Mouse (Mus musculus) layer of hippocampus, adult 2 months (tissue): ENCODE results near the gene Cnpy3. TPM values are rescaled to one million over a fixed set of nuclear protein-coding genes. Genes with fewer than 3 reads are reported as not detected.
A peak's percentile ranks its signal among the peaks of the same experiment; 100 is the strongest.

Experiments used
- DNase-seq, 2 experiments: peaks; one replicate each; pipeline ENCODE4 v3.0.0; 2022; ENCODE audit warnings: low spot score in 2 of 2
- H3K27ac ChIP-seq: fragments of 200-600 bp; 2 replicates; pipeline ENCODE4 v1.8.1; 2022
- H3K4me3 ChIP-seq: fragments of 200-600 bp; 2 replicates; pipeline ENCODE4 v1.8.1; 2022; ENCODE audit warnings: mild to moderate bottlenecking
- CTCF ChIP-seq: fragments of 200-600 bp; conservative IDR thresholded peaks from 2 replicates; pipeline ENCODE4 v1.8.1; 2022; ENCODE audit warnings: antibody characterized with exemption, mild to moderate bottlenecking, moderate library complexity
- total RNA-seq, 2 experiments: library from RNA; stranded (reverse); gene quantifications; 2 replicates each; pipeline ENCODE4 v1.2.3; 2021

Gene Cnpy3
- total RNA-seq, 2 experiments from 2014 or later = 67.9 to 72.4 TPM

DNA sequence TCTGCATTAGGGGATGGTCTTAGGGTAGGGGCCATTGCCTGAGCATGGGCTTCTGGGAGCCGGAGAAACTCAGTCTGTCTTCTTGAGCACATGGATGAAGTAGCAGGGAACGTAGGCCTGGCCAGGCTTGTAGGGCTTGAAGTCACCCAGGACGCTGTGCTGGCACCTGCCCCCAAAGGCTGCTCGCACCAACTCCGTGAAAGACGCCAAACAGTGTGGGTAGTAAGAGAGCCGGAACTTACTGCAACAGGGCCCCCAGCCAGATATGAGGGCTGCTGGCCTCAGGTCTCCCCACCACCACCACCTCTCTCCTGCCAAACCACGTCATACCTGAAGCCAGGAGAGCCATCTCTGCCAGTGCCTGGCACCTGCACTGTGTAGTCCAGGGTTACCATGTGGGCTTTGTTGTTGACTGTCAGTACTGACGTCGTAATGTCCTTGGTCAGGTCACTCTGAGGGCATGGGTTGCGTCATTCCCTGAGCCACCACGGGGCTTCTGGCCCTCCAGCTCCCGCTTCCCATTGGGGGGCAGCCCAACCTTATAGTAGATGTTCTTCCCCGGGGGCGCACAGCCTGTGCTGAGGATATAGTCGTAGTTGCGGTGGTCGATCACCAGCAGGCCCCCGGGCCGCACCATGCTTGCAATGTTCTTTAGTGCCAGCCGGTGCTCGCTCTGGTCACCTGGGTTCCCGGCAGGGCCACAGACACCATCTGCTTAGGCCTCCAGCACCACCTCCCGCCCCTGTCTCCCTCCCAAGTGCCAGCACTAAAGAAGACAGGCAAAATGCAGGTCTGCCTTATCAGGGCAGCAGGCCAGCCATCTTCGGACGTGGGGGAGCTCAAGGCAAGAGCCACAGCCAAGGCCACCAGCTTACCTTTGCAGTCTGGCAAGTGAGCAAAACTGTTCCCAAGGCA, 26.0 kb downstream of the Cnpy3 start:
- no peak overlapping the region for H3K27ac ChIP-seq
- no peak overlapping the region for H3K4me3 ChIP-seq
- TF ChIP-seq CTCF = no peak; the same call in 1 of the 2 replicates
- no peak for DNase-seq

DNA sequence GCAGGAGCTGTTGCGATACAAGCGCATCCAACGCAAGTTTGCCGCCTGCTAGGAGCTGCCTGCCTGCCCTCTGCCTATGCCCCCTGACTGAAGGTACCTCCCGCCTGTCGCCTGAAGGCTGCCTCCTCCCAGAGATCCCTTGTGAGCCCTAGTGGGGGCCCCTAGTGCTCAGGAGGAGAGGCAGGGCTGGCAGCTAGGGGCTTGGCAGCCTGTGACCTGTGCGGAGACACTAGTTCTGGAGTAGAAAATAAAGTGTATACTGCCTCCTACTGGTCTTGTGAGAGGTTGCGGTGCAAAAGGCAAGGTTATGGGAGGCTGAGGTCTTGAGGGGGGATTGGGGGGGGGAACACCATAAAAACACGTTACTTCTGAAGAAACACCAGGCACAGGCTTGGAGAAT, 26.7 kb downstream of the Cnpy3 start:
- TF ChIP-seq CTCF = peak; percentile 71
- H3K27ac ChIP-seq = no peak overlapping the region
- no peak for DNase-seq
- H3K4me3 ChIP-seq = no peak overlapping the region

DNA sequence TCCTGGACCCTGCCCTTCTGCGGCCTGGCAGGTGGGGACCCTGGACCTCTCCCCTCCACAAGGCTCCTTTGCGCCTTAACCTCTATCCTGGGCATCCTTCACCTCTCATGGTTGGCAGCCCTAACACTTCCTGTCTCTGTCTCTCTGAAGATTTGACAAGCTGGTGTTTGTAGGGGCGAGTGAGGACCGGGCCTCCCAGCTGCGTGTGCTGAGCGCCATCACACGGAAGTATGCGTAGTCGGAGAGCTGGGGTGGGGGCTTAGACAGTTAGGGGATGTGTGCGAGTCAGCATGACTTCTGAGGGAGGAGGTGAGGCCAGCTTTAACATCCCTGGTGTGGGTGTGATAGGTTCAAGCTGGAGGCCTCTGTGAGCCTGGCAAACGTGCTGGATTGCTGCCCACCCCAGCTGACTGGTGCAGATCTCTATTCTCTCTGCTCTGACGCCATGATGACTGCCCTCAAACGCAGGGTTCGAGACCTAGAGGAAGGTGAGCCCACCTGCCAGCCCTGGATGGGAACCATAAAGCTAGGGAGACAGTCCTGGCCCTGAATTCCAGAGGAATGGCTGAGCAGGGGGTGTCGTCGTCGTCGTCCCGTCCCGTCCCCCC, 27.4 kb downstream of the Cnpy3 start:
- H3K4me3 ChIP-seq = no peak overlapping the region

DNA sequence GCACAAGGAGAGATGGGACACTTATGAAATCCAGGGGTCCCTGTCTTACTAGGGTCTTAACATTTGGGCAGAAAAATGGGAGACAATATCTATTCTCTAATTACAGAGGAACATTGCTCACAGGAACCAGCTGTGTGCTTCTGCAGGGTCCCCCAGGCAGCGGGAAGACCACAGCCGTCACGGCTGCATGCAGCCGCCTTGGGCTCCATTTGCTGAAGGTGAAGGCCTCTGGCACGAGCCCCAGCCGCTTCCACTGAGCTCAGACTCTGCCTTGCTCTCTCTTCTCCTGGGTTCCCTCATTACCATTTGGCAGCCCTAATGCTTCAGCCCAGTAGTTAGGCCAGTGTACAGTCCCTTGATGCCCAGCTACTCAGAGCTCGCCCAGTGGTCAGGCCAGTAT, 30.9 kb downstream of the Cnpy3 start:
- no peak for TF ChIP-seq CTCF
- H3K4me3 ChIP-seq = no peak overlapping the region
- DNase-seq = no peak
- H3K27ac ChIP-seq = no peak overlapping the region

More for the DNA sequence above, 27.4 kb downstream of the Cnpy3 start:
- no peak for TF ChIP-seq CTCF
- H3K27ac ChIP-seq = no peak overlapping the region
- no peak for DNase-seq

DNA sequence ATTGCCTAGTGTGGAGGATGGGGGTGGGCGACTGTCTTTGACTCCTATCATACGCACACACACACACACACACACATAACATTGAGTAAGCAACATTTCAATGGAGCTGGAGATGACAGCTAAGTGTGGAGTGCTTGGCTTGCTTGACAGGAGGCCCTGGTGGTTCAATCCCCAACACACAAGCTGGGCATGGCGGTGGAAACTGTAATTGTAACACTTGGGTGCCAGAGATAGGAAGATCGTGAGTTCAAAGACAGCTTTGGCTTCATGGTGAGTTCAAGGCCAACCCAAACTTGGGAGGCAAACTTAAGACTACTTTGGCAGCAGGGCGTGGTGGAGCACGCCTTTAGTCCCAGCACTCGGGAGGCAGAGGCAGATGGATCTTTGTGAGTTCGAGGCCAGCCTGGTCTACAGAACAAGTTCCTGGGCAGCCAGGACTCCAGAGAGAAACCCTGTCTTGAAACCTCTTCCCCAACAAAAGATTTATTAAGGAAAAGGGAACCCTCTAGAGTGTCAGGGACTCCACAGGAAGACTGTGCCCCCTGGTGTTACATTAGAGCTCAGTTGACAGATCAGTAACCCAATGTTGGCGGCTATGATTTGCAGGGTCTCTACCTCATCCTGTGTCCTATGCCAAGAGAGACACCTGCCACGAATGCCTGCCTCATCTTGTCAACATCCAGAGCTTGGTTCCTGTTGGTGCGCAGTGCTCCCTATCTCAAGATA, 37.1 kb downstream of the Cnpy3 start:
- H3K27ac ChIP-seq = no peak overlapping the region
- TF ChIP-seq CTCF = peak; percentile 74

DNA sequence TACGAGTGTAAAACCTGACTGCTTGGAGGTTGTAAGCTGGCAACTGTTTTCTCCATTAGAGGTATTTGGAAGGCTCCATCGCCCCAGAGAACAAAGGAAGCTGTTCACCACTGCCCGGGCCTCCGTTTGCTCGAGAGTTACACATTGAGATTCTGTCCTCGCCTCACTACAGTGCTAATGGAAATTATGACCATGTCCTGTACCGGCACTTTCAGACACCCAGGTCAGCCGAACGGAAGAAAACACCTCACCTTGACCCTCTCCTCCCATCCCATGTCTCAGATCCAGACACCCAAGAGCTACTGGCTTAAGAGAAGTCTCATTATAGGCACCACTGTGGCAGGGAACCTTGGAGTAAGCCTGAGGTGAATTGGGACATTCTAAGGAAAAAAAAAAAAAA, 38.2 kb downstream of the Cnpy3 start:
- Histone ChIP-seq H3K27ac (no peak overlapping the region), H3K4me3 (no peak overlapping the region)
- TF ChIP-seq CTCF = no peak
- no peak for DNase-seq

More for the DNA sequence above, 37.1 kb downstream of the Cnpy3 start:
- no peak overlapping the region for H3K4me3 ChIP-seq
- no peak for DNase-seq

DNA sequence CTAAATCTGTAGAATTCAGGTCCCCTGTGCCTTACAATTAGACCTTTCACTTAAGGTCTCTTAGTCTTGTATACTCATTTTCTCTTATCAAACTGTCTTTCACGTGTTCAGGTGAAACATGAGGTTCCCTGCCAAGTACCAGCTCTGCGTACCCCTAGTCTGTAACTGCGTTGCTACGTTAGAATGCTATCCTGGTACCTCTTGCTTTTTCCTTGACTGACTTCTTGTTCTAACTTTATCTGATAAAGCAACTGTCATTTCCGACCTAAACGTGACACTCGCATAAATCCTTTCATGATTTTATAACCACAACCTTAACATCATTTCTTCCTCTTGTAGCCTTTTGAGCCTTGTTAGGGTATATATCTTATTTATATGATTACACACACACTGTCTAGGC, 39.6 kb downstream of the Cnpy3 start:
- peak overlapping the region; percentile 86; the same call in 1 of the 2 replicates for H3K27ac ChIP-seq
- DNase-seq = no peak
- peak overlapping the region; percentile 85 for H3K4me3 ChIP-seq
- no peak for TF ChIP-seq CTCF

DNA sequence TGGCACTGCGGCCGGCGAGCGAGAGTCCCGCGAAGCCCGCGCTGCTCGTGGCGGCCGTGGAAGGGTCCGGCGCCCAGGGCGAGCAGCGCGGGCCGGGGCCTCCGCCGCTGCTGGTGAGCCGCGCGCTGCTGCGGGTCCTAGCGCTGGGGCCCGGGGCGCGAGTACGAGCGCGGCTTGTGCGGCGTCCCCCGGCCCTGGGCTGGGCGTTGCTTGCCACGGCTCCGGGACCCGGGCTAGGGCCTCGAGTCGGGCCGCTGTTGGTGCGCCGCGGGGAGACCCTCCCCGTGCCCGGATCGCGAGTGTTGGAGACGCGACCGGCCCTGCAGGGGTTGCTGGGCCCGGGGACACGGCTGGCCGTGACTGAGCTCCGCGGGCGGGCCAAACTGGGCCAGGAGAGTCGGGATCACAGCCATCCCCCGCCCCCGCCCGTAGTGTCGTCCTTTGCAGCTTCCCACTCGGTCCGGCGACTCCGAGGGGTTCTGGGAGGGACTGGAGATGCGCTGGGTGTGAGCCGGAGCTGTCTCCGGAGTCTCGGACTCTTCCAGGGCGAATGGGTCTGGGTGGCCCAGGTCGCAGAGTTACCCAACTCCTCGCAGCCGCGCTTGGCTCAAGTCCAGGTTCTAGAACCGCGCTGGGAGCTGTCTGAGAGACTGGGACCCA, 40.3 kb downstream of the Cnpy3 start:
- DNase-seq = no peak
- peak overlapping the region; percentile 86 for H3K27ac ChIP-seq
- TF ChIP-seq CTCF = no peak
- peak overlapping the region; percentile 85 for H3K4me3 ChIP-seq

DNA sequence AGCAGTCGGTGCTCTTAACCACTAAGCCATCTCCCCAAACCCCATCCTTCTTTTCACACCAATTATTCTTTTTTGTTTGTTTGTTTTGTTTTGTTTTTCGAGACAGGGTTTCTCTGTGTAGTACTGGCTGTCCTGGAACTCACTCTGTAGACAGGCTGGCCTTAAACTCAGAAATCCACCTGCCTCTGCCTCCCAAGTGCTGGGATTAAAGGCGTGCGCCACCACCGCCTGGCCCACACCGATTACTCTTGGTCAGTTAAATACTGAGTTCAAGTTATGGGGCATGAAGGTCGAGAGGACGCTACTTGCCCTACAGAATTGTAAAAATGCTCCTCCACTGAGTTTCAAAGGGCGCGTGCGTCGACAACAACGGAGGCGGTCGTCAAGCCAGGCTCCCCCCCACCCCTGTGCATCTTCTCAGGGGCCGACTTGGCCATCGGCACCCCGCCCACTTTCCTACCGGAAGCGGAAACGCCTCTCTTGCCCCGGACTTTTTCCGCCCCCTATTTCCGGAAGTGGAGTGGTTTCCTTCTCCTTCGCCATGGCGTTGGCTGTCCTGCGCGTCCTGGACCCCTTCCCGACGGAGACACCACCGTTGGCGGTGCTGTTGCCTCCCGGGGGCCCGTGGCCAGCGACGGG, 40.9 kb downstream of the Cnpy3 start, which contains the start of gene Pex6:
Pex6 (plus strand) TSS at position 505 of the 639 bp plus-strand sequence.
- DNase-seq = peak; percentile 93 to 94
- H3K4me3 ChIP-seq = peak within 1 kb of the TSS; percentile 85

DNA sequence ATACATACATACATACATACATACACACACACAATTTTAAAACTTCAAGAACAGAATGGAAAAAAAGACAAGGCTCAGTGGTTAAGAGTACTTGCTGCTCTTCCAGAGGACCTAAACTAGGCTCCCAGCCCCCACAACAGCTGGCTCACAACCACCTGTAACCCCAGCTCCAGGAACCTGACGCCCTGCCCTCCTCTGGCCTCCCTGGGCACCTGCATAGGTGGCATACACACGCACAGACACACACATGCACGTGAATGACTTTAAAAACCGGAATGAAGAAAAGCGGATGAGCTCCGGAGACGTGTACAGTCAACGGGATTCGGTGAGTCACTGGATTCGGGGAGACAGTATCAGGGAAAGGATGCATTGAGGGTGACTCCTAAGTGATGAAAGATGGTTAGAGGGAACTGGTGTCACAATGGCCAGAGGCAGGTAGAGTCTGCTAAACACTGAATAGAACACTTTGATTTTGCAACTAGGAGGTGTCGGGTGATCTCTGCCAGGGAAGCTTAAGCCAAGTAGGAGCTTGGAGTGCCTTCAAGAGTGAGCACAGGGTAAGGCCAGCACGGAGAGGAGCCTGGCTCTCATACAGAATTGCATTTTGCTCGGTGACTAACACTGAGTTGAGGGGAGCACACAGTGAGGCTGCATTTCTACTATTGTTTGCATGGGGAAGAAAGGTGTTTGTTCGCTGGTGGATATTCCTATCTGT, 45.5 kb downstream of the Cnpy3 start:
- no peak overlapping the region for H3K4me3 ChIP-seq
- H3K27ac ChIP-seq = no peak overlapping the region
- TF ChIP-seq CTCF = no peak
- no peak for DNase-seq

More for the DNA sequence above, 40.9 kb downstream of the Cnpy3 start, which contains the start of gene Pex6:
- TF ChIP-seq CTCF = no peak
- H3K27ac ChIP-seq = peak within 1 kb of the TSS; percentile 86
